ENCODE assay signal across 8 mouse cellular contexts in genomic region chr12:28831066-28831733, GRCm38 (mm10).
DNase-seq lines count a peak whose midpoint lies in the region; ATAC-seq and TF ChIP-seq lines count a peak whose summit lies in the region.

No protein-coding gene starts in this region.

- no peak overlapping the region for H3K27ac ChIP-seq in kidney, postnatal 0 days
- no peak overlapping the region for H3K27ac ChIP-seq in lung, embryonic 15.5 days

- H3K9ac ChIP-seq in kidney, postnatal 0 days (ENCODE audit: low read depth, low read length): no peak overlapping the region
- no peak overlapping the region for H3K9ac ChIP-seq in lung, embryonic 15.5 days

- H3K4me1 ChIP-seq in kidney, postnatal 0 days (replicated peaks; ENCODE audit: insufficient read depth, low read length): no peaks in the 10 kb centered on the region
- no peaks in the 10 kb centered on the region for H3K4me1 ChIP-seq in lung, embryonic 15.5 days

- no peaks in the 10 kb centered on the region for H3K9me3 ChIP-seq in kidney, postnatal 0 days (replicated peaks; ENCODE audit: low read length)
- no peaks in the 10 kb centered on the region for H3K9me3 ChIP-seq in lung, embryonic 15.5 days

- WGBS in kidney, postnatal 0 days: 38% methylated on average over 7 of the region's 7 CpGs
- WGBS in lung, embryonic 15.5 days: 33% methylated on average over 7 of the region's 7 CpGs

- peak; percentile 12 to 22 for DNase-seq in urinary bladder, adult 18-20 months (ENCODE audit: low spot score in 2 of 2)
- no peak for DNase-seq in urinary bladder, adult 2 months (ENCODE audit: low spot score)
- peak; percentile 23 for DNase-seq in c-Kit-positive CD71-negative TER-119-negative erythroid progenitor cells, embryonic 14.5 days (ENCODE audit: low read depth)
- DNase-seq in frontal cortex, postnatal 36 days (ENCODE audit: low spot score in 2 of 2): peak; percentile 39 to 81
- DNase-seq in kidney, postnatal 0 days (ENCODE audit: low spot score): peak; percentile 82
- peak; percentile 34 for DNase-seq in right cerebral cortex, postnatal 14 days

- TF ChIP-seq CTCF in kidney, postnatal 0 days (IDR thresholded peaks at IDR 0.05; ENCODE audit: low read depth): peak; percentile 71

- peak; percentile 66 for ATAC-seq in kidney, postnatal 0 days (replicated peaks; ENCODE audit: low FRiP score, low read depth)
- ATAC-seq in lung, embryonic 15.5 days (ENCODE audit: borderline replicate concordance, extremely low read depth, low FRiP score, low TSS enrichment): 0 out of 2 replicates have a peak, but pooled peaks have one; percentile 8
- ATAC-seq in megakaryocyte-erythroid progenitor cell, adult 5-6 weeks (replicated peaks; ENCODE audit: low FRiP score, low TSS enrichment, poor library complexity, severe bottlenecking): no peak

- 0 out of 2 replicates have a peak, but pooled peaks cover 7% of the 10 kb centered on the region for H3K36me3 ChIP-seq in kidney, postnatal 0 days (ENCODE audit: insufficient read depth, low read length)
- H3K36me3 ChIP-seq in lung, embryonic 15.5 days: no peaks in the 10 kb centered on the region

- no peak overlapping the region for H3K4me2 ChIP-seq in kidney, postnatal 0 days (ENCODE audit: low read length)
- no peak overlapping the region for H3K4me2 ChIP-seq in lung, embryonic 15.5 days

- H3K4me3 ChIP-seq in kidney, postnatal 0 days (replicated peaks; ENCODE audit: low read depth, low read length): no peak overlapping the region
- H3K4me3 ChIP-seq in lung, embryonic 15.5 days: no peak overlapping the region

- H3K27me3 ChIP-seq in kidney, postnatal 0 days (ENCODE audit: insufficient read depth, low read length): no peaks in the 10 kb centered on the region
- no peaks in the 10 kb centered on the region for H3K27me3 ChIP-seq in lung, embryonic 15.5 days
